Mouse (Mus musculus): Measurements from ENCODE around the gene Glrx2. TPM values are rescaled to one million over a fixed set of nuclear protein-coding genes. Genes with fewer than 3 reads are reported as not detected.

The Glrx2 gene
- polyA plus RNA-seq, 1 experiment from 2014 or later: 131 TPM

DNA sequence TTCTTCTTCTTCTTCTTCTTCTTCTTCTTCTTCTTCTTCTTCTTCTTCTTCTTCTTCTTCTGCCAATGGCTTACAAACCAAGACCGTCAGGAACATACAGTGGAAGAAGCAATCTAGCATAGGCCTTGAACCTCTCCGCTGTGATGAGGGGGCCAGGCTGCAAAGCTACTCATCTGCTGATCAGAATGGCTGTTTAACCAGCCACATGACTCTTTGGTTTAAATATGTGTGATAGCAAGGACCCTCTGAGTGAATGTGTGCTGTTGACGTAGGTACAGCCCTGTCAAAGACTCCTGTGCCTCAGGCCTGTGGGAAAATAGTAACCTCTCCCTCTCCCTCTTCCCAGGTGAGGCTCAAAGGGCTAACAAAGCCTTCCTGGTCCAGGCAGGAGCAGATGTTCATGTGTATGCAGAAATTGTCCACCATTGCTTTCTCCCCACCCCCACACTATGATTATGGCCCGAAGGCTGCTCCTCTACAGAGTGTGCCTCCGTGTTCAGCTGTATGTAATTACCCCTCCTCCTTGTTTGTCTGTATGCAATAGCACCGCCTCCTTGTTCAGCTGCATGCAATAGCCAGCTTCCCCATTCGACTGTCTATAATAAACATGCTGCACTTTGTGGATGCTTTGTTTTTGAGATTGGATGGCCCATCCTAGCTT, 6.0 kb upstream of the Glrx2 start:
- H3K27ac ChIP-seq (ENCODE audit: low read depth, low read length): peak overlapping the region; percentile 65; the same call in 1 of the 2 replicates
- no peaks in the 10 kb centered on the region for H3K4me1 ChIP-seq (ENCODE audit: control insufficient read depth, insufficient read depth, low read length)
- no peaks in the 10 kb centered on the region for H3K9me3 ChIP-seq (replicated peaks; ENCODE audit: control insufficient read depth, low read length)
- no peaks in the 10 kb centered on the region for H3K36me3 ChIP-seq (ENCODE audit: control insufficient read depth, insufficient read depth, low read length)
- no peaks in the 10 kb centered on the region for H3K27me3 ChIP-seq (replicated peaks; ENCODE audit: control insufficient read depth, insufficient read depth, low read length)
- ATAC-seq: peak; percentile 98
- no peak overlapping the region for H3K4me3 ChIP-seq (ENCODE audit: low read depth, low read length)
- H3K4me2 ChIP-seq (ENCODE audit: low read length): no peak overlapping the region
- H3K9ac ChIP-seq (ENCODE audit: low read length): no peak overlapping the region
- peak; percentile 67 for DNase-seq (ENCODE audit: low spot score)
- 55% methylated on average over 7 of the region's 7 CpGs for WGBS

DNA sequence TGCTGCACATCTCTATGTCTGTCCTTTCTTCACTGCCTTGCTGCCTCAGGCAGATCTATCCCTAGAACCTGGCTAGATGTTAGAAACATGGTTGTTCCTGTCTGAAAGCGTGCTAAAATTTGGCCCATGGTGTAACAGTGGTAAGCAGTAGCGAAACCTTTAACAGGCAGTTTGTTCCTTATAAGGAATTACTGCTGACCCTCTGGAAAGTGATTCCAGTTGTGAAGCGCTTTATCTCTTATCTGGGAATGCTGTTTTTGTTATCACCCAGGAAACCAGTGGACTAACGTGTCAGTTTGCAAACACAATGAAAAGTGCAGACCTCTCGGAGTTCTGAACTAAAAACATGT, 5.5 kb upstream of the Glrx2 start:
- DNase-seq (ENCODE audit: low spot score): no peak
- 83% methylated on average over 5 of the region's 5 CpGs for WGBS
- H3K4me1 ChIP-seq (ENCODE audit: control insufficient read depth, insufficient read depth, low read length): no peaks in the 10 kb centered on the region
- no peaks in the 10 kb centered on the region for H3K36me3 ChIP-seq (ENCODE audit: control insufficient read depth, insufficient read depth, low read length)
- no peak overlapping the region for H3K4me2 ChIP-seq (ENCODE audit: low read length)
- no peak for ATAC-seq
- H3K4me3 ChIP-seq (ENCODE audit: low read depth, low read length): no peak overlapping the region
- no peak overlapping the region for H3K9ac ChIP-seq (ENCODE audit: low read length)
- H3K9me3 ChIP-seq (replicated peaks; ENCODE audit: control insufficient read depth, low read length): no peaks in the 10 kb centered on the region
- no peaks in the 10 kb centered on the region for H3K27me3 ChIP-seq (replicated peaks; ENCODE audit: control insufficient read depth, insufficient read depth, low read length)
- peak overlapping the region; percentile 41; the same call in 1 of the 2 replicates for H3K27ac ChIP-seq (ENCODE audit: low read depth, low read length)

DNA sequence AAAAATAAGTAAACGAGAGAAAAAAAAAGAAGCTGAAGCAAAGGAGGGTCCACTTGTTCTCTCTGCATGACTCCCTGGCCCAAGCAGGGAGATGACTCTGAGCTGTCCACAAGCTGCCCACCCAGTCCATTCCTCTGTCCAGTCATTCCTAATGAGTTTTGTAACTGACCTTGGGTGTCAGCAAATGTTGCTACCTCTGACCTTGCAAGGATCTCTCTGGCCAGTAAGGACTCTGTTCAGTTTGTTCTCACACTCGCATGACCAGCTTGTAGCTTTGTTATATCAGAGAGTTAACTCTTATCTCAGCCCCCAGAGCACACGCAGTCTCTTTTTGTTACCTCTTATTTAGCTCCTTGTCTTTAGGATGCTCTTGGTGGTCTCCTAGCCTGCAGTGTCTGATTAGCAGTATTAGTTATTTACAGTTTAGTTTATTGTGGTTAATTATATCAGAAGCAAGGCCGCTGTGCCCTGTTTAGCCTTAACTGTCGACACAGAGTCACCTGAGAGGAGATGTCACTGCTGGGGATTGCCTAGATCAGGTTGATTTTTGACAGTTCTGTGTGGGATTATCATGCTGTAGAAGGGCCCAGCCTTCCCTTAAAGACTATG, 8.4 kb downstream of the Glrx2 start:
- no peaks in the 10 kb centered on the region for H3K4me1 ChIP-seq (ENCODE audit: control insufficient read depth, insufficient read depth, low read length)
- no peak overlapping the region for H3K9ac ChIP-seq (ENCODE audit: low read length)
- H3K27ac ChIP-seq (ENCODE audit: low read depth, low read length): no peak overlapping the region
- ATAC-seq (no peak), DNase-seq (ENCODE audit: low spot score) (no peak)
- H3K4me3 ChIP-seq (ENCODE audit: low read depth, low read length): no peak overlapping the region
- no peak overlapping the region for H3K4me2 ChIP-seq (ENCODE audit: low read length)
- no peaks in the 10 kb centered on the region for H3K9me3 ChIP-seq (replicated peaks; ENCODE audit: control insufficient read depth, low read length)
- H3K27me3 ChIP-seq (replicated peaks; ENCODE audit: control insufficient read depth, insufficient read depth, low read length): no peaks in the 10 kb centered on the region
- 85% methylated on average over 5 of the region's 5 CpGs for WGBS
- H3K36me3 ChIP-seq (ENCODE audit: control insufficient read depth, insufficient read depth, low read length): no peaks in the 10 kb centered on the region

DNA sequence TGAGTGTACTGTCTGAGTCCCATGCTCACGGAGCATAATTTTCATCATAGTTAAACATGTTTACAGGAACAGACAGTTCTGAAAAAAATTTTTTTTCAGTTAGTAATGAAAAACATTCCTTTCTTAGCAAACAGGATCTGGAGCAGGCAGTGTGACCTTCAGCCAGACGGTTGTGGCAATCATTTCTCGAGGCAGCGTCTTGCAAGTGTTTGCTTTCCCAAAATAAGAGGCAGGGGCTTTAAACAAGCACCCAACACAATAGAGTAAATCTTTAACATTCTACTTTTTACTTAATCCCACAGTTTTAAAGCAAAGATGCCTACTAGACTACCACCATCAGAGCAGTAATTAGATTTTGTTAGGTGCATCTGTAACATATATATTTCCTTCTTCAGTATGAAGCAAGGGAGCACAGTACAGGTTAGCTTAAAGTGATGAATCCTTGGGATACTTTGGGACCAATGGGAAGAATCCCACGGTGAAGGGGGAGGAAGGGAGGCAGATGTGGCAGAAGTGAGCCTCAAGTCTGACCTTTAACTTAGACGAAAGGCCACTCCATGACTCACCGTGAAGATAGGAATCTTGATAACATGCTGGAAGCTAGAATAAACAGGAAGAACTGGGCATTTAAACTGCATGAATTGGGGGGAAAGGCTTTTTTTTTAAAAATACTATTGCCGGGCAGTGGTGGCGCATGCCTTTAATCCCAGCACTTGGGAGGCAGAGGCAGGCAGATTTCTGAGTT, 11.7 kb downstream of the Glrx2 start:
- Histone ChIP-seq H3K9me3 (replicated peaks; ENCODE audit: control insufficient read depth, low read length) (no peaks in the 10 kb centered on the region), H3K9ac (ENCODE audit: low read length) (no peak overlapping the region), H3K27ac (ENCODE audit: low read depth, low read length) (no peak overlapping the region), H3K4me1 (ENCODE audit: control insufficient read depth, insufficient read depth, low read length) (no peaks in the 10 kb centered on the region), H3K4me3 (ENCODE audit: low read depth, low read length) (no peak overlapping the region), H3K36me3 (ENCODE audit: control insufficient read depth, insufficient read depth, low read length) (no peaks in the 10 kb centered on the region), H3K4me2 (ENCODE audit: low read length) (no peak overlapping the region), H3K27me3 (replicated peaks; ENCODE audit: control insufficient read depth, insufficient read depth, low read length) (no peaks in the 10 kb centered on the region)
- ATAC-seq: no peak
- DNase-seq (ENCODE audit: low spot score): no peak
- 88% methylated on average over 9 of the region's 9 CpGs for WGBS

DNA sequence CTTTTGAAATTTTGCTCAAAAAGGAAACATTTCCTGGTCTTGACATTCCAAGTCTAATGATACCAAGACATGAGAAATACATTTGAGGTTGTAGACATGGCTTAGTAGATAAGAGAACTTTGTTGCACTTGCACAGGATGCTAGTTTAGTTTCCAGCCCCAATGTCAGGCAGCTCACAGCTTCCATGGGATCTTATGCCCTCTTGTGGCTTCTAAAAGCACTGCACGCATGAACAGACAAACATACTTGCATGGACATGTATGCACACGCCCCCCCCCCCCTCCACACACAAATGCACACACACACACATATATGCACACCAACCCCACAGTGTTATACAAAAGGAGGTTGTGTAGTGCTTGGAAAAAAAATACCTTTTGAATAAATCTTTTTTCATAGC, 14.8 kb downstream of the Glrx2 start:
- H3K27me3 ChIP-seq (replicated peaks; ENCODE audit: control insufficient read depth, insufficient read depth, low read length): no peaks in the 10 kb centered on the region
- WGBS: 82% methylated on average over 2 of the region's 2 CpGs
- no peaks in the 10 kb centered on the region for H3K9me3 ChIP-seq (replicated peaks; ENCODE audit: control insufficient read depth, low read length)
- H3K4me2 ChIP-seq (ENCODE audit: low read length): no peak overlapping the region
- DNase-seq (ENCODE audit: low spot score) (peak; percentile 25), ATAC-seq (no peak)
- H3K36me3 ChIP-seq (ENCODE audit: control insufficient read depth, insufficient read depth, low read length): no peaks in the 10 kb centered on the region
- H3K4me1 ChIP-seq (ENCODE audit: control insufficient read depth, insufficient read depth, low read length): no peaks in the 10 kb centered on the region
- H3K27ac ChIP-seq (ENCODE audit: low read depth, low read length): no peak overlapping the region
- no peak overlapping the region for H3K4me3 ChIP-seq (ENCODE audit: low read depth, low read length)
- no peak overlapping the region for H3K9ac ChIP-seq (ENCODE audit: low read length)

DNA sequence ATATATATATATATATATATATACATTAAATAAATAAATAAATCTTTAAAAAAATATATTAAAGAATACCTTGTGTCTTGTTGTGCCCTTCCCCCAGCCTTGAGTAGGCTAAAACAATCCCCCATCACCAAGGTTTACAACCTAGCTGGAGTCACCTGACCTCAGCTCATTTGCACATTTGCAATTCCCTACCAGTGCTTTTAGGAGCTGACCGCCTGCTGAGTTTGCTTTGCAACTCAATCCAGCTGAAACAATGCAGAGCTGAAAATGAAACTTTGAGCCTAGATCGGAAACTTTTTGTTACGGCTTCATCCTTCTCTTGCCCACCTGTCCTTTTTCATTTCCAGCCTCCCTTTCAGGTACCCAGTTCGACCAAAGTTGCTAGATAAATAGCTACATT, 15.6 kb downstream of the Glrx2 start:
- Histone ChIP-seq H3K4me3 (ENCODE audit: low read depth, low read length) (no peak overlapping the region), H3K27me3 (replicated peaks; ENCODE audit: control insufficient read depth, insufficient read depth, low read length) (no peaks in the 10 kb centered on the region), H3K27ac (ENCODE audit: low read depth, low read length) (no peak overlapping the region), H3K4me1 (ENCODE audit: control insufficient read depth, insufficient read depth, low read length) (no peaks in the 10 kb centered on the region), H3K9ac (ENCODE audit: low read length) (no peak overlapping the region), H3K9me3 (replicated peaks; ENCODE audit: control insufficient read depth, low read length) (no peaks in the 10 kb centered on the region), H3K4me2 (ENCODE audit: low read length) (no peak overlapping the region), H3K36me3 (ENCODE audit: control insufficient read depth, insufficient read depth, low read length) (no peaks in the 10 kb centered on the region)
- DNase-seq (ENCODE audit: low spot score): no peak
- no peak for ATAC-seq
- WGBS: 40% methylated on average over 4 of the region's 4 CpGs

DNA sequence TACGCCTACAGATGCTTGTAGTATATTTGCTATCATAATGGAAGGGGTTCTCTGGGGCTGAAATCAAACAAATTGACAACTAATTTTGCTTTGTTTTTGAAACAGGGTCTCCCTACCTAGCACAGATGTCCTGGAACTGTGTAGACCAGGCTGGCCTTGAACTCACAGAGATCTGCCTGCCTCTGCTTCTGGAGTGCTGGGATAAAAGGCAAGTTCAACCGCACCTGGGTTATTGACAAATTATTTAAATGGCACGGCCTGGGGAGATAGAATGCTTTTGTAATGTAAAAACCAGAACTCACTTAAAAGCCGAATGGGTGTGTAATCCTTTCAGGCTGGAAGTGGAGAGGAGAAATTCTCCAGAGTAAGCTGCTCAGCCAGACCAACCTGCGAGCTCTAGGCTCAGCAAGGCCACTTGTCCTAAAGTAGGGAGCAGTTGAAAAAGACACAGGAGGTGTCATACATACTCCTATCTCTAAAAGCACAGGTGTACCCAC, 17.8 kb downstream of the Glrx2 start:
- Histone ChIP-seq H3K4me3 (ENCODE audit: low read depth, low read length) (no peak overlapping the region), H3K4me2 (ENCODE audit: low read length) (no peak overlapping the region), H3K4me1 (ENCODE audit: control insufficient read depth, insufficient read depth, low read length) (no peaks in the 10 kb centered on the region), H3K27ac (ENCODE audit: low read depth, low read length) (no peak overlapping the region), H3K36me3 (ENCODE audit: control insufficient read depth, insufficient read depth, low read length) (no peaks in the 10 kb centered on the region), H3K9ac (ENCODE audit: low read length) (no peak overlapping the region), H3K27me3 (replicated peaks; ENCODE audit: control insufficient read depth, insufficient read depth, low read length) (no peaks in the 10 kb centered on the region), H3K9me3 (replicated peaks; ENCODE audit: control insufficient read depth, low read length) (no peaks in the 10 kb centered on the region)
- 74% methylated on average over 5 of the region's 5 CpGs for WGBS
- no peak for ATAC-seq
- no peak for DNase-seq (ENCODE audit: low spot score)

DNA sequence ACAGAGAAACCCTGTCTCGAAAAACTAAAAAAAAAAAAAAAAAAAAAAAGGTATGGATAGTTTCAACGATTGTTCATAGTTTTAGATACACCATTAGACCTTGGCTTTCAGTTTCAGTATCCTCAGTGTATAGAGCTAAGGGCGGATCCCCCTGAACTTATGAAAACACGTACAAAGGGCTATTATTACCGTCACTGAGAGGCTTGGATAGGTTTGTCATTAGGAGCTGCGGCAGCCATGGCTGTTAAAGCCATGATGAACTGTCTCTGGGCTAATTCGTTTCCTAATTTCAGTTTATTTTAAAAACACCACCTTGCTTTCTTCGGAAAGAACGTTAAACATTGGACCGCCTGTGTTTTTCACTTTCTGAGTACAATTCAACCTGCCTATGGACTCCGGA, 22.7 kb downstream of the Glrx2 start:
- Histone ChIP-seq H3K4me2 (ENCODE audit: low read length) (peak overlapping the region; percentile 80), H3K9me3 (replicated peaks; ENCODE audit: control insufficient read depth, low read length) (no peaks in the 10 kb centered on the region), H3K27ac (ENCODE audit: low read depth, low read length) (peak overlapping the region; percentile 91; the same call in 1 of the 2 replicates), H3K36me3 (ENCODE audit: control insufficient read depth, insufficient read depth, low read length) (peaks cover 10% of the 10 kb centered on the region), H3K4me1 (ENCODE audit: control insufficient read depth, insufficient read depth, low read length) (peaks cover 7% of the 10 kb centered on the region), H3K9ac (ENCODE audit: low read length) (peak overlapping the region; percentile 88), H3K4me3 (ENCODE audit: low read depth, low read length) (peak overlapping the region; percentile 72), H3K27me3 (replicated peaks; ENCODE audit: control insufficient read depth, insufficient read depth, low read length) (no peaks in the 10 kb centered on the region)
- ATAC-seq: peak; percentile 13; the same call in 1 of the 2 replicates
- 24% methylated on average over 10 of the region's 11 CpGs for WGBS
- peak; percentile 31 for DNase-seq (ENCODE audit: low spot score)
